Mouse (Mus musculus): Measurements from ENCODE around the gene Cbx2. TPM values are rescaled to one million over a fixed set of nuclear protein-coding genes. Genes with fewer than 3 reads are reported as not detected.
A peak's percentile ranks its signal among the peaks of the same experiment; 100 is the strongest.

The Cbx2 gene
- polyA plus RNA-seq, 1 experiment from 2014 or later = 13.3 TPM

DNA sequence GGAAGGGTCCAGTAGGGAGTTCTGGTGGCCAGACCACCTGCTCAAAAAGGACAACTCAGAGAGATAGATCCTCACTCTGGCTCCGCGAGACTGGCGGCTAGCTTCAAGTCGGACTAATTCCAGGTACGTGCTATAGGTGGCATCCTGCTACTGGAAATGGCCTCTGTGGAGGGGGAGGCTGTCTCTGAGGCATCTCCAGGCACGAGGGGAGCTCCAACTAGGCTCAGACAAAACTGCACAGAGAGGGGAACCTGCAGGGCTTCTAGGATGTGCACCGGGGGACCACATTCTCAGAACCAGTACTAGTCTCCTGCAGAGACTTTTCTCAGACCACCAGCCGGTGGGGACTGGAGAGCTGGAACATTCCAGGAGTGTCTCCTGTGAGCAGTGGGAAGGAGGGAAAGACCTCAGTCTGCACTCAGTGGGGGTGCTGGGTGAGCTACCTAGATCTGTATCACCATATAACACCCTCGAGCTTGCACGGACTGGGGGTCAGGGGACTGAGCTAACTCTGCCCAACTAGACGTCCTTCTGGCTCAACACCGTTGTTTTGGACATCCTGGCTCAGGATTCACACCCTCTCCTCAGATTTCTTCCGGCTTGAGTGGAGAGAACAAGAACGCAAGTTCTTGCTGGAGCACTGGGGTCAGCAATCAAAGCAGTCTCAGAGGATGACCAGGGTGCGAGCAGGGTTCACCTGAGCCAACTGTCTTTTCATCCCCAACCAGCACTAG, 29.3 kb downstream of the Cbx2 start:
- Histone ChIP-seq H3K27me3 (ENCODE audit: control insufficient read depth, insufficient read depth, low read depth, low read length) (peaks cover 32% of the 10 kb centered on the region), H3K4me2 (ENCODE audit: low read length) (peak overlapping the region; percentile 97)

DNA sequence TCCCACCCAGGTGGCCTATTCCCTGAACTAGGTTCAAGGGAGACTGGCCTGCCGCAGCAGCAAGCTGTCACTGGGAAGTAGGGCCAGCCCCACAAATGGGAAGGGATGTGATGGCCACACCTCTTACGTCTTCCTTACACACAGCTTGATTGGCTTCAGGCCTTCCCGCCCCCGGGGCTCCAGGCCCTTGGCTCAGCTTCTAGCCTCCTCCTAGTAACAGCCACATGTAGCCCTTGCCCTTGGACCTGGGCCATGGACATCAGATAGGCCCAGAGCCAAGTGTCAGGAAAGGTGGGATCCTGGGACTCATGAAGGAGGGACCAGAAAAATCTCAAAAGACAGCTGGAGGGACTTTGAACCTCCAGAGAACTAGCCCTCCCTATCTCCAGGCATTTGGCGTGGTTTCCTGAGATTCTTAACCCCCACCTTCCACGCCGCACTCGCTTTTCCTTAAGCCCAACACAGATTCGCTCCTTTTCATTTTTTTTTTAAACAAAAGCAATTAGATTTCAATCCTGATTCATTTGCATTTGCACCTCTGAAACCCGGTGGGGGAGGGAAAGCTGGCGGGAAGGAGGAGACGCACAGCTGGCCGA, 30.0 kb downstream of the Cbx2 start:
- peak overlapping the region; percentile 68 for H3K9ac ChIP-seq (ENCODE audit: low read depth, low read length)
- ATAC-seq = peak; percentile 16; the same call in 1 of the 2 replicates
- H3K9me3 ChIP-seq (replicated peaks; ENCODE audit: control insufficient read depth, low read length, poor library complexity, severe bottlenecking) = no peaks in the 10 kb centered on the region
- peak overlapping the region; percentile 94 for H3K27ac ChIP-seq (ENCODE audit: low read length)
- no peaks in the 10 kb centered on the region for H3K36me3 ChIP-seq (ENCODE audit: control insufficient read depth, insufficient read depth, low read length)
- peaks cover 31% of the 10 kb centered on the region for H3K27me3 ChIP-seq (ENCODE audit: control insufficient read depth, insufficient read depth, low read depth, low read length)
- WGBS = 3% methylated on average over 13 of the region's 13 CpGs
- peak overlapping the region; percentile 46 for H3K4me3 ChIP-seq (ENCODE audit: low read depth, low read length)
- H3K4me1 ChIP-seq (ENCODE audit: control insufficient read depth, insufficient read depth, low read length) = peaks cover 46% of the 10 kb centered on the region
- peak overlapping the region; percentile 97 for H3K4me2 ChIP-seq (ENCODE audit: low read length)

More for the DNA sequence above, 29.3 kb downstream of the Cbx2 start:
- no peaks in the 10 kb centered on the region for H3K36me3 ChIP-seq (ENCODE audit: control insufficient read depth, insufficient read depth, low read length)
- H3K9me3 ChIP-seq (replicated peaks; ENCODE audit: control insufficient read depth, low read length, poor library complexity, severe bottlenecking) = no peaks in the 10 kb centered on the region
- 0 out of 2 replicates have a peak, but pooled peaks have one; percentile 19 for ATAC-seq
- peak overlapping the region; percentile 68 for H3K9ac ChIP-seq (ENCODE audit: low read depth, low read length)
- 4% methylated on average over 15 of the region's 15 CpGs for WGBS
- H3K4me3 ChIP-seq (ENCODE audit: low read depth, low read length) = no peak overlapping the region
- peaks cover 45% of the 10 kb centered on the region for H3K4me1 ChIP-seq (ENCODE audit: control insufficient read depth, insufficient read depth, low read length)
- peak overlapping the region; percentile 94 for H3K27ac ChIP-seq (ENCODE audit: low read length)

DNA sequence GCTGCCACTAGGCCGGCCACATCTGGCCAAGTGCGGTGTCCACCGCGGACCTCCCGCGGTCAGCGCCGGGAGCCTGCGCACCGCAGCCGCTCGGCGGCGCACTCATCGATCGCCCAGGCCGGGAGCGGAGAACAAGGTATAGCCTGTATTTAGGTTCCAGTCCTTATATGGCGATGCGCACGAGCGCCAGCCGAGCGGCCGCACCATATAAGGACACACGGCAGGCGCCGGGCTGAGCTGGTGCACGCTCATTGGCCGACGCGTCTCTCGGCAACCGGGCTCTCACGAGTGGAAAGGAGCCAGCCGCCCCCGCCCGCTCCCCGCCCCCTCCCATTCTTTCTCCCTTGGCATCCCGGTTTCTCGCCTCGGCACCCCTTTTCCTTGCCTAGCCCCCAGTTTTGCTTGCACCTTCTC, 30.5 kb downstream of the Cbx2 start:
- peaks cover 46% of the 10 kb centered on the region for H3K4me1 ChIP-seq (ENCODE audit: control insufficient read depth, insufficient read depth, low read length)
- H3K36me3 ChIP-seq (ENCODE audit: control insufficient read depth, insufficient read depth, low read length) = no peaks in the 10 kb centered on the region
- H3K9me3 ChIP-seq (replicated peaks; ENCODE audit: control insufficient read depth, low read length, poor library complexity, severe bottlenecking) = no peaks in the 10 kb centered on the region
- peak overlapping the region; percentile 92 for H3K9ac ChIP-seq (ENCODE audit: low read depth, low read length)
- ATAC-seq = peak; percentile 92
- peak overlapping the region; percentile 94 for H3K27ac ChIP-seq (ENCODE audit: low read length)
- under 1% methylated on average over 38 of the region's 42 CpGs for WGBS
- H3K27me3 ChIP-seq (ENCODE audit: control insufficient read depth, insufficient read depth, low read depth, low read length) = peaks cover 28% of the 10 kb centered on the region
- H3K4me3 ChIP-seq (ENCODE audit: low read depth, low read length) = peak overlapping the region; percentile 46
- H3K4me2 ChIP-seq (ENCODE audit: low read length) = peak overlapping the region; percentile 97

DNA sequence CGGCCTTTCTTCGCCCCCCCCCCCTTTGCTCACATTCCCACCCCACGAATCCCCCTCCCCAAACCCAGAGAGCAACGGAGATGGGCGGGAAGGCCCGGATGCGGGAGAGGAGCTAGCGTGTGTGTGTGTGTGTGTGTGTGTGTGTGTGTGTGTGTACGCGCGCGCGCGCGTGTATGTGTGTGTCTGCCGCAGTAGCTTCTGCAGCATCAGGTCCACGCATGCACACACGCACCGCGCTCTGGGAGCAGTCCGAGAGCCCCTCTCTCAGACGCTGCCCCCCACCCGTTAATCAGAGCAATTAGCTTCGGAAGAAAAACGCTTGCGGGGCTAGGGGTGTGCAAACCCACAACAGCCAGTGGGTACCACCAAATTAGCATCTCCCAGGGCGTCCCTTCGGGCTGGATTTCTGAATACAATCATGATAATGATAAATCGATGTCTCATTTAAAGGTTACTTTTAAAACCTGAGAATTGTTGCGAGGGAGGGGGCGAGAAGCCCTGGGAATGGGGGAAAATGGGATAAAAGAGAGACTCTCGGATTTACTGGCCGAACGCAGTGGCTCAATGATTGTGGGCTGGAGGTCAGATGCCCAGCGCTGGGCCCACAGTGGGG, 31.1 kb downstream of the Cbx2 start:
- no peaks in the 10 kb centered on the region for H3K9me3 ChIP-seq (replicated peaks; ENCODE audit: control insufficient read depth, low read length, poor library complexity, severe bottlenecking)
- peak; percentile 61 for ATAC-seq
- under 1% methylated on average over 33 of the region's 35 CpGs for WGBS
- H3K9ac ChIP-seq (ENCODE audit: low read depth, low read length) = peak overlapping the region; percentile 92
- H3K27me3 ChIP-seq (ENCODE audit: control insufficient read depth, insufficient read depth, low read depth, low read length) = peaks cover 33% of the 10 kb centered on the region
- peak overlapping the region; percentile 97 for H3K4me2 ChIP-seq (ENCODE audit: low read length)
- H3K27ac ChIP-seq (ENCODE audit: low read length) = peak overlapping the region; percentile 94
- H3K4me3 ChIP-seq (ENCODE audit: low read depth, low read length) = peak overlapping the region; percentile 46
- H3K36me3 ChIP-seq (ENCODE audit: control insufficient read depth, insufficient read depth, low read length) = no peaks in the 10 kb centered on the region
- peaks cover 49% of the 10 kb centered on the region for H3K4me1 ChIP-seq (ENCODE audit: control insufficient read depth, insufficient read depth, low read length)

DNA sequence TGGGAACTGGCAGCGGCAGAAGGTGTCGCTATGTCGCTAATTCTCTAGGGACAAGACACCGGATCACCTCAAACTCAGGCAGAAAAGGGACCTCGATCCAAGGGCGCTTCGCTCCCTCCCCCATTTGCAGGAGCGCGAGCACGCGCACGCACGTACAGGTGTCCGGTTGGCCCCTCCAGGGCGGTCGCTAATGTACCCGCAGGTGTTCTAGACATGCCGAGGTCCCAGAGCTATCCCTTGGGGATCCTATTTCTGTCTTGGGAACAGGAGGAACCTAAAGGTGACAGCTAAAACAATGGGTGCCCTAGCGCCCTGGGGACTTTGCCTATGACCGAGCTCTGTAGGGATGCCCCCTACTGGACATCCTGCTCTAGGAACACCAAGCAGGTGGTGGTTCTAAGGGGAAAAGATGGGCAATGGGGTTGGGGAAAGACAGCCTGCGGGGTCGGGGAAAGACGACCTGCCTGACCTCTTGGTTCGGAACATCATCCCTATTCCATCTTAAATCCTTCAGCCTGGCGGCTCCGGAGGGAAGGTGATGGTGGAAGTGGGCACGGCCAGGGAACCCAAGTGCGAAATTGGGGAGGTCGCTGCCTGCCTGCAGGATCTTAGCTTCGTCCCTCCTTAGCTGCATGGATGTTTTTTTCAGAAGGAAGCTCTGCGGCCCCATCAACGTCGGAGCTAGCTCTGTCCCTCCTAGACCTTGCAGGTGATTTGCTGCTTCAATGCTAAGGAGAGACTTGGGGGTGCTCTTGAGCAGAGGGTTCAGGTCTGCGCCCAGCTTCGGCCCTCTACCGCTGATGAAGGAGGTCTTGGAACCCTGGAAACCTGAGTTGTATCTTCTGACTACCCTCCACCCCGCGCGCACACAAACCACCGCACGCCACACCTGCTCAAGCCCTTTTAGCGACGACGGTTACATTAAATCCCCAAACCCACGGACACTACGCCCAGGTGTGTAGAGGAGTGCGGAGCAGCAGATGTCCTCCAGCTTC, 31.9 kb downstream of the Cbx2 start:
- Histone ChIP-seq H3K27ac (ENCODE audit: low read length) (peak overlapping the region; percentile 94), H3K4me2 (ENCODE audit: low read length) (peak overlapping the region; percentile 97), H3K9me3 (replicated peaks; ENCODE audit: control insufficient read depth, low read length, poor library complexity, severe bottlenecking) (no peaks in the 10 kb centered on the region), H3K9ac (ENCODE audit: low read depth, low read length) (peak overlapping the region; percentile 92), H3K27me3 (ENCODE audit: control insufficient read depth, insufficient read depth, low read depth, low read length) (peaks cover 29% of the 10 kb centered on the region), H3K36me3 (ENCODE audit: control insufficient read depth, insufficient read depth, low read length) (no peaks in the 10 kb centered on the region), H3K4me1 (ENCODE audit: control insufficient read depth, insufficient read depth, low read length) (peaks cover 49% of the 10 kb centered on the region), H3K4me3 (ENCODE audit: low read depth, low read length) (peak overlapping the region; percentile 46)
- under 1% methylated on average over 47 of the region's 47 CpGs for WGBS
- no peak for ATAC-seq

DNA sequence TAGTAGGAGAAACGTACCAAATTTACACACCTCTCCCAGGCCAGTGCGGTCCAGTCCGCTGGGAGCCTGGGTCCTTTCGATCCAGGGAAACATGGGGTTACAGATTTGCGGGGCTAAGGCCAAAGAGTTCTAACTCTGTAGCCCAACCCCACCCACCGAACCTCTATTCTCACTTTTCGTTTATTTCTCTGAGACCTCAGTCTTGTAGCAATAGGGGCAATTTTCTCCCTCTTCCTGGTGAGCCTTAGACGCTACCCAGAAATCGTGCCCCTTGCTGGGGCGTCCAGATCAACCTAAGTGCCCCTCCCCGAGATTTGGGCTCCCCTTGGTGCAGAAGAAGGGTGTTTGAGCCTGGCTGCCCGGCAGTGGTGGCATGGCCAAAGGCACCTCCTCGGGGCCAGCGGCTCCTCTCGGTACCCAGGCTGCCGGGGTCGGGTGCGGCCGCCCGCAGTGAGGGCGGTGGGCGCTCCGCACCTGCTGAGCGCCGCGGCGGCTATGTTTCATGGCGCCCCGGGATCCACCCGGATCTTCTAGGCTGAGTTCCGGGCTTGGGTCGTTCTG, 32.9 kb downstream of the Cbx2 start:
- Histone ChIP-seq H3K27me3 (ENCODE audit: control insufficient read depth, insufficient read depth, low read depth, low read length) (peaks cover 27% of the 10 kb centered on the region), H3K9me3 (replicated peaks; ENCODE audit: control insufficient read depth, low read length, poor library complexity, severe bottlenecking) (no peaks in the 10 kb centered on the region), H3K36me3 (ENCODE audit: control insufficient read depth, insufficient read depth, low read length) (no peaks in the 10 kb centered on the region), H3K27ac (ENCODE audit: low read length) (peak overlapping the region; percentile 94), H3K4me2 (ENCODE audit: low read length) (peak overlapping the region; percentile 97), H3K4me1 (ENCODE audit: control insufficient read depth, insufficient read depth, low read length) (peaks cover 49% of the 10 kb centered on the region), H3K4me3 (ENCODE audit: low read depth, low read length) (peak overlapping the region; percentile 46), H3K9ac (ENCODE audit: low read depth, low read length) (peak overlapping the region; percentile 92)
- ATAC-seq = no peak
- 2% methylated on average over 31 of the region's 32 CpGs for whole genome bisulfite sequencing

DNA sequence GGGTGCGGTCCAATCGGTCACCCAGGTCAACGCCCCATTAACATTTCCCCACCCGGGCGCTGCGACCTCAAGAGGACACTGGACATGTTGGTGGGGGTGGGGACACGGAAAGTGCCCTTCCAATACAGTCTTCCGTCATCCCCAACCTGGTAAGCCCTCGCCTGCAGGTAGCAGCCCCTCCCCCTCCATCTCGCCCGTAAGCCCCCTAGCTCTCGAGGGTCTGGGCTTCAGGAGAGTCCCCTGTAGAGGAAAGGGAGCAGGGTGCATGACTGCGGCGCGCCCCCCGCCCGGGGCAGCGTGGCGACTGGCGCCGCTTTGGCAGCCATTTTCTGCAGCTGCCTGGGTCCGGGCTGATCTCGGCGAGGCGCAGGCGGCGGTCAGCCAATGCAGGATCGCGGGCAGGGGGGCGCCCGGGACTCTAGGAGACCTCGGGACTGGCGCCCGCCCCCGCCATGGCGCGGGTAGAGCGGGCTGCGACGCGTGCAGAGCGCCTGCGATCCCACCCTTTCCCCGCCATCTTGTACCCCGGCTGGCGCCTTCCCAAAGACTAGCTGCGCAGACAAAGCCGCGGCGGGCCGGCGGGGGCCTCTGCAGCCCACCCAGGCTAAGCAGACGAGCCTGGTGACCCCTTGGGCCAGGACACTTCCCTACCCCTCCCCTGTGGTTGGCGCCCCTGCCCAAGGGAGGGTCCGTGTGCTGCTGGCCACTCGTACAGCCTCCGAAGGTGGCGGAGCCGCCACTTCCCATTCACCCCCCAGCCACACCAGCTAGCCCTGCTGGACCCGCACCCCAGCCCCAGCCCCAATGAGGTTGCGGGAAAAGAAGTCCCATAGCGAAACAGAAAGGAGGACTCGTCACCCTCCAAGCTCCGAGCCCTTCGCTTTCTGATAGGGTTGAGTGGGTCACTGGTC, 33.8 kb downstream of the Cbx2 start:
- Histone ChIP-seq H3K36me3 (ENCODE audit: control insufficient read depth, insufficient read depth, low read length) (no peaks in the 10 kb centered on the region), H3K4me1 (ENCODE audit: control insufficient read depth, insufficient read depth, low read length) (peaks cover 49% of the 10 kb centered on the region), H3K9me3 (replicated peaks; ENCODE audit: control insufficient read depth, low read length, poor library complexity, severe bottlenecking) (no peaks in the 10 kb centered on the region), H3K27me3 (ENCODE audit: control insufficient read depth, insufficient read depth, low read depth, low read length) (peaks cover 17% of the 10 kb centered on the region), H3K4me2 (ENCODE audit: low read length) (peak overlapping the region; percentile 97), H3K9ac (ENCODE audit: low read depth, low read length) (peak overlapping the region; percentile 92), H3K27ac (ENCODE audit: low read length) (peak overlapping the region; percentile 94), H3K4me3 (ENCODE audit: low read depth, low read length) (peak overlapping the region; percentile 46)
- under 1% methylated on average over 56 of the region's 65 CpGs for WGBS
- ATAC-seq = 0 out of 2 replicates have a peak, but pooled peaks have one; percentile 1
